Mouse (Mus musculus) intestine, postnatal 0 days (tissue): Measurements from ENCODE around the gene Fcna. TPM values are rescaled to one million over a fixed set of nuclear protein-coding genes. Genes with fewer than 3 reads are reported as not detected.
A peak's percentile ranks its signal among the peaks of the same experiment; 100 is the strongest.

Experiments used
- ATAC-seq: fragments of 200-750 bp; cut with Nextera tagmentation; 2 replicates; pipeline ENCODE4 v1.8.0; 2017; ENCODE audit warnings: mild to moderate bottlenecking, moderate TSS enrichment, moderate library complexity
- H3K27ac ChIP-seq: fragments of 300-500 bp; sonication (generic); 2 replicates; pipeline ENCODE4 v1.5.1; 2014; ENCODE audit warnings: mild to moderate bottlenecking, low read depth, low read length, moderate library complexity
- H3K27me3 ChIP-seq: fragments of 300-500 bp; sonication (generic); replicated peaks from 2 replicates; pipeline ENCODE4 v1.6.1; 2014; ENCODE audit warnings: low read length, mixed read lengths; ENCODE audit not compliant: control insufficient read depth, insufficient read depth
- H3K36me3 ChIP-seq: fragments of 300-500 bp; sonication (generic); 2 replicates; pipeline ENCODE4 v1.6.1; 2014; ENCODE audit warnings: mild to moderate bottlenecking, moderate library complexity; ENCODE audit not compliant: control insufficient read depth, insufficient read depth
- H3K4me1 ChIP-seq: fragments of 300-500 bp; sonication (generic); replicated peaks from 2 replicates; pipeline ENCODE4 v1.6.1; 2014; ENCODE audit warnings: antibody characterized with exemption, low read length, mixed read lengths; ENCODE audit not compliant: control insufficient read depth, insufficient read depth
- H3K4me2 ChIP-seq: fragments of 300-500 bp; sonication (generic); replicated peaks from 2 replicates; pipeline ENCODE4 v1.6.1; 2014; ENCODE audit warnings: low read depth, mild to moderate bottlenecking, moderate library complexity
- H3K4me3 ChIP-seq: fragments of 300-500 bp; sonication (generic); 2 replicates; pipeline ENCODE4 v1.5.1; 2014; ENCODE audit warnings: low read depth, low read length
- H3K9ac ChIP-seq: fragments of 300-500 bp; sonication (generic); 2 replicates; pipeline ENCODE4 v1.6.1; 2014; ENCODE audit warnings: mild to moderate bottlenecking, low read depth, low read length
- H3K9me3 ChIP-seq: fragments of 300-500 bp; sonication (generic); 2 replicates; pipeline ENCODE4 v1.6.1; 2016; ENCODE audit warnings: mixed run types; ENCODE audit not compliant: control insufficient read depth
- CTCF ChIP-seq: sonication (generic); IDR thresholded peaks from 2 replicates; pipeline ENCODE4 v1.5.1; 2016; ENCODE audit warnings: low read depth, mild to moderate bottlenecking, control low read depth, antibody characterized with exemption, moderate library complexity
- WGBS: fragments of 180-500 bp; shearing (Covaris S2); extraction: QIAGEN DNeasy Blood & Tissue Kit; methylation state at CpG from one replicate; pipeline ENCODE4 v1.1.7; 2014; 5-methylcytosine and 5-hydroxymethylcytosine counted together
- polyA plus RNA-seq: library from polyadenylated mRNA; unstranded; fragments of >200 nt; fragmentation: Nextera tagmentation; extraction: Ambion mirVana; gene quantifications from 2 replicates; pipeline ENCODE4 v1.2.1, GENCODE M21; 2015

Gene Fcna
- polyA plus RNA-seq, 1 experiment from 2014 or later = 4.1 TPM

DNA sequence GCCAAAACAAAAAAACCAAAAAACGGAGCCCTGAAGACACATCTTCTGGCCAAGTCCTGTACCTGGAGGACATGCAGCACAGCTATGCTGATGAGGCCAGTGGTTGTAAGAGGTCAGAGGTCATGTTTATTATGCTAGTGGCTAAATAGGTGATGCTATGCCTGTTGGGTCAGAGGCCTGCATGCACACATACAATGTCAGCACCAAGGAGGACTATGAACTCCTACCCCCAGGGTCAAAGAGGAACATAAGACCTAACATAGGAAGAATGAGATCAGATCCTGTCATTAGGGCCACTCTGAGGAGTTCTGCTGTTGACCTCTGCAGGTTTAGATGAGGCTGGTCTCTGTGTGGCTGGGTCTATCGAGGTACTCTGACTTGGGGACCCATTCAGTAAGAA lies 27.8 kb downstream of the Fcna start:
- ATAC-seq = 0 out of 2 replicates have a peak, but pooled peaks have one; percentile 22
- no peak overlapping the region for H3K9ac ChIP-seq
- H3K27ac ChIP-seq = no peak overlapping the region
- no peaks in the 10 kb centered on the region for H3K4me1 ChIP-seq
- H3K4me3 ChIP-seq = no peak overlapping the region
- H3K36me3 ChIP-seq = peaks cover 77% of the 10 kb centered on the region
- WGBS = 90% methylated on average over 2 of the region's 2 CpGs
- no peak overlapping the region for H3K4me2 ChIP-seq
- TF ChIP-seq CTCF = no peak
- H3K27me3 ChIP-seq = no peaks in the 10 kb centered on the region
- H3K9me3 ChIP-seq = no peaks in the 10 kb centered on the region

DNA sequence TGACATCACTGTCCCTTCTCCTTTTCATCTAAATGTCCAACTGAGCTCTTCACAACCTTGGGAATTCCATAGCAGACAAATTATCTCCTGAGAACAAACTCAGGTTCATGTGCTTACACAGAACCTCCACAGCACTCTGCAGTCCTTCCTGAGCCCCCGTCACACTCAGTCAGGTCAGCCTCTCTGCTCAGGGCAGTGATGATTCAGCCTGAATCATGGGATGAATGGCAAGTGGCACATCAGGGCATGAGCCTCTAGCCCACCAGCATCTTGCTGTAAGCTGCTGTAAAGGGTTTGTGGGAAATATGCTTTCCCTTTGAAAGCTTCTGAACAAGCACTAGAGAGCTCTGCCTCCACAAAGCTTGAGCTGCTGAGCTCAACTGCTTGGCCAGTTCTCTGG lies 29.1 kb downstream of the Fcna start:
- Histone ChIP-seq H3K27ac (no peak overlapping the region), H3K27me3 (no peaks in the 10 kb centered on the region), H3K4me3 (no peak overlapping the region), H3K4me1 (no peaks in the 10 kb centered on the region), H3K9me3 (no peaks in the 10 kb centered on the region), H3K36me3 (peaks cover 84% of the 10 kb centered on the region), H3K4me2 (no peak overlapping the region), H3K9ac (no peak overlapping the region)
- ATAC-seq = no peak
- WGBS = 97% methylated on average over 1 of the region's 1 CpGs
- TF ChIP-seq CTCF = no peak

DNA sequence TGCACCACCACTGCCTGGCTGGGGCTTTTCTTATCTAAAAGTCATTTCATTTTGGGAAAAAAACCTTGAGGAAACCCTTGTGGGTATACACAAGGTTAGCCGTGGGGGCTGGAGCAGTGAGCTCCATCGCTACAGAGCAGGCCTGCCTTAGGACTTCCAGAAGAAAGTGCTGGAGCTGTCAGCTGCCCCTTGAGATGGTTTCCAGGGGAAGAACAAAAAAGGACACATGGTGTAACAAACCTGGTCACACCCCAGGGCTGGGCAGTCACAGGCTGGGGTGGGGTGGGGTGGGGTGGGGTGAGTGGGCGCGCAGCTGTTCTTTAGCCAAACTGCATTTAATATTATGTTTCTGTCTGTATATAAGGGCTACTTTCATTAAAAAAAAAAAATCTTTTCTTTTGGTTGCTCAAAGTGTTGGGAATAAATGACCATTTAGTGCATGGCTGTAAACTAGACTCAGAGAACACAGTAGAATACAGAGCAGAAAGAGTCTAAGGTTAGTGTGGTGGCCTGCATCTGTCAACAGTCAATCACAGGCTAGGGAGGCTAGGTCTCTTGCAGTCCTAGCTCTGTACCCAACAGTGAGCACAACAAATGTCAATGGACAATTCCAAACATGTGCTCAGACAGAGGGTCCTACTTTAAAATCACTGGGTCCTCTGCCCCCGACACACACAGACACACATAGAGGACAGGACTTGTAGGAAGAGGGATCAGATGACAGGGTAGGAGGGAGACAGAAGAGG lies 30.9 kb downstream of the Fcna start:
- no peak overlapping the region for H3K9ac ChIP-seq
- H3K27me3 ChIP-seq = no peaks in the 10 kb centered on the region
- no peak overlapping the region for H3K4me2 ChIP-seq
- no peak overlapping the region for H3K4me3 ChIP-seq
- no peaks in the 10 kb centered on the region for H3K9me3 ChIP-seq
- H3K4me1 ChIP-seq = no peaks in the 10 kb centered on the region
- TF ChIP-seq CTCF = no peak
- ATAC-seq = no peak
- H3K27ac ChIP-seq = no peak overlapping the region
- WGBS = 88% methylated on average over 5 of the region's 5 CpGs
- peaks cover 83% of the 10 kb centered on the region for H3K36me3 ChIP-seq

DNA sequence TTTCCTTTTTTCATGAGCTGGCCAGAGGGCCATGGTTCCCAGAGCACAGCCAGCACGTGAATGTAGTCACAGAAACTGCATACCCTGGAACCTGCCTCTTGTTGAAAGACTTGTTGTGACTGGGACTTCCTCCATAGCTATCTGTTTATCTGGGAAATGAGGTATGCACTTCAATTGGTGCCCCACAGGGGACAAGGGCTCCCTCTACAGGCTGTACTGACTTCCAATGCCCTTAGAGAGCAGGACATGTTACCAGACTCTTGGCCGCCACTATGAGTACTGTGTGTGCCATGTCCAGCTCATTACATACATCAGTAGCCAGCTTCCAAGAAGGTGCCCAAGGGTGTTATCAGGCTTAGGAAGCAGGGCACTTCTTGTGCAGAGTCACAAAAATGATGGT lies 36.0 kb downstream of the Fcna start:
- H3K4me3 ChIP-seq = no peak overlapping the region
- H3K27me3 ChIP-seq = no peaks in the 10 kb centered on the region
- TF ChIP-seq CTCF = peak; percentile 83
- ATAC-seq = peak; percentile 54; the same call in 1 of the 2 replicates
- no peak overlapping the region for H3K27ac ChIP-seq
- H3K9me3 ChIP-seq = no peaks in the 10 kb centered on the region
- 62% methylated on average over 2 of the region's 2 CpGs for WGBS
- H3K4me1 ChIP-seq = no peaks in the 10 kb centered on the region
- H3K36me3 ChIP-seq = peaks cover 69% of the 10 kb centered on the region
- no peak overlapping the region for H3K4me2 ChIP-seq
- no peak overlapping the region for H3K9ac ChIP-seq

DNA sequence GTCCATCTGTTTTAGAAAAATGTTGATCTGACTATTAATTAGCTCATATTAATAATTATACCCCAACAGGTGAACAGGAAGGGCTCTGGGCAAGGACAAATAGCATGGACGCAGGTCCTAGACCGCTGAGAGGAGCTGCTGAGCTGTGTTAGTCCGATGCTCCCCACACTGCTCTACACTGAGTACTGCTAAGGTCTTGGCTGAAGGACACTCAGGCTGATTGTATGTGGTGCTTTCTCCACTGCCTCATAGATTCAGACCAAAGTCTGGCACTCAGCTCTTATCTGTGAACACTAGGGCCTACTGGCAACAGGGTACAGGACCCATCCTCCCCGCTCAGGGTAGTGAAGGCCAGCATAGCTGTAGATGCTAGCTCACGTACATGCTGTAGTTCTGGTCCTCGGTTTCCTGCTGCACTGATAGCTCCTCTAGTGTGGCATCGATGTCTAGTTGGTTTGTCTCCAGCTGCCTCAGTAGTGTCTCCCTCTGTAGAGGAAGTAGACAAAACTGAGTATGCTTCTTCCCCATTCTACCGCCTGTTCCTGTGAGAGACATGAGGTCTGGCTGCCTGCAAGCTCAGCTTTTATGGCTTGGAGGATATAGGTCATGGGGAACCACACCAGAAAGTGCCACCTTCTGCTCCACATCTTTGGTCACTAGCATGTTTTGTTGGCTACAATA lies 39.5 kb downstream of the Fcna start:
- H3K36me3 ChIP-seq = peaks cover 65% of the 10 kb centered on the region
- H3K4me2 ChIP-seq = no peak overlapping the region
- no peaks in the 10 kb centered on the region for H3K4me1 ChIP-seq
- no peak for ATAC-seq
- H3K9me3 ChIP-seq = no peaks in the 10 kb centered on the region
- no peak for TF ChIP-seq CTCF
- no peak overlapping the region for H3K9ac ChIP-seq
- no peaks in the 10 kb centered on the region for H3K27me3 ChIP-seq
- WGBS = 92% methylated on average over 8 of the region's 8 CpGs
- no peak overlapping the region for H3K4me3 ChIP-seq
- H3K27ac ChIP-seq = no peak overlapping the region

DNA sequence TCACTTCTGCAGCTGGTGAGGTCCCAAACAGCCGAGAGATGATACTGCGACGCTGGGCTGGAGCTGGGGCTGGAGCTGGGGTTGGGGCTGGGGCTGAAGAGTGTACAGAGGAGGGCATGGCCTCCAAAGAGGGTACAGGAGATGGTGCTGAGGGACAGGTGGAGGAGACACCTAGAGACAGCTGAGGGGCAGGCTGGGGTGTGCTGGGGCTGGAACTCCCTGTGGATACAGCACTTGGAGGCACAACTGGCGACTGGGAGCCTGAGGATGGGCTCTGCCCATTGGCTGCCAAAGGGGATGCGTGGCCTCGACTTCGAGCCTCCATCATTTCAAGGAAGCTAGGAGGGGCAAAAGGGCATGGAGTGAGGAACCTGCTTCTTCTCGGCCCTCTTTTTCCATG lies 40.5 kb downstream of the Fcna start:
- Histone ChIP-seq H3K9ac (no peak overlapping the region), H3K4me1 (0 out of 2 replicates have a peak, but pooled peaks cover 3% of the 10 kb centered on the region), H3K27ac (no peak overlapping the region), H3K27me3 (no peaks in the 10 kb centered on the region), H3K4me3 (no peak overlapping the region), H3K4me2 (no peak overlapping the region), H3K9me3 (no peaks in the 10 kb centered on the region), H3K36me3 (peaks cover 64% of the 10 kb centered on the region)
- ATAC-seq = no peak
- no peak for TF ChIP-seq CTCF
- 94% methylated on average over 8 of the region's 8 CpGs for WGBS
